Mouse (Mus musculus): Measurements from ENCODE around the gene Nudt9. TPM values are rescaled to one million over a fixed set of nuclear protein-coding genes. Genes with fewer than 3 reads are reported as not detected.

Gene Nudt9
- total RNA-seq, 2 experiments from 2014 or later: 56.9 to 61.9 TPM

Small RNA genes within 50 kb of the gene (microRNA-seq; reads per million reads assigned to microRNA genes)
- 0 to 1.2 reads per million in 2 experiments for gene Mir5619 (ENCODE audit: borderline number of aligned reads in 2 of 2)

Other genes starting within 250 kb of the Nudt9 start
- 10 to 100 TPM; 13.6 to 20.2 TPM for gene Klhl8, start 135.0 kb upstream of the Nudt9 start, total RNA-seq (2021)
- gene Hsd17b13, start 68.9 kb upstream of the Nudt9 start, total RNA-seq (2021): not detected
- 10 to 100 TPM; 61.8 to 73.0 TPM for gene Hsd17b11, start 24.4 kb upstream of the Nudt9 start, total RNA-seq (2021)
- not detected for gene Gm17660, start 31.3 kb downstream of the Nudt9 start, total RNA-seq (2021)
- gene Sparcl1, start 67.4 kb downstream of the Nudt9 start, total RNA-seq (2021): 10 to 100 TPM; 35.4 to 50.2 TPM
- not detected for gene Dspp, start 124.4 kb downstream of the Nudt9 start, total RNA-seq (2021)
- gene Dmp1, start 156.3 kb downstream of the Nudt9 start, total RNA-seq (2021): not detected